Mouse (Mus musculus) heart, postnatal 36 days (tissue): ENCODE measurements at regions not wholly inside any gene's neighbourhood (a gene's known extent, or its start where the extent isn't known, plus 50 kb on each side); places are given as distances from the start of the nearest gene placed in this dataset.

Experiments used
- DNase-seq, 2 experiments: peaks; one replicate each; pipeline ENCODE4 v3.0.0; 2021 to 2022
- intact Hi-C: fragments of 180-260 bp; cut with DNase I; formaldehyde crosslinking; loops from one replicate; pipeline ENCODE4 v1.15.1; 2025

DNA sequence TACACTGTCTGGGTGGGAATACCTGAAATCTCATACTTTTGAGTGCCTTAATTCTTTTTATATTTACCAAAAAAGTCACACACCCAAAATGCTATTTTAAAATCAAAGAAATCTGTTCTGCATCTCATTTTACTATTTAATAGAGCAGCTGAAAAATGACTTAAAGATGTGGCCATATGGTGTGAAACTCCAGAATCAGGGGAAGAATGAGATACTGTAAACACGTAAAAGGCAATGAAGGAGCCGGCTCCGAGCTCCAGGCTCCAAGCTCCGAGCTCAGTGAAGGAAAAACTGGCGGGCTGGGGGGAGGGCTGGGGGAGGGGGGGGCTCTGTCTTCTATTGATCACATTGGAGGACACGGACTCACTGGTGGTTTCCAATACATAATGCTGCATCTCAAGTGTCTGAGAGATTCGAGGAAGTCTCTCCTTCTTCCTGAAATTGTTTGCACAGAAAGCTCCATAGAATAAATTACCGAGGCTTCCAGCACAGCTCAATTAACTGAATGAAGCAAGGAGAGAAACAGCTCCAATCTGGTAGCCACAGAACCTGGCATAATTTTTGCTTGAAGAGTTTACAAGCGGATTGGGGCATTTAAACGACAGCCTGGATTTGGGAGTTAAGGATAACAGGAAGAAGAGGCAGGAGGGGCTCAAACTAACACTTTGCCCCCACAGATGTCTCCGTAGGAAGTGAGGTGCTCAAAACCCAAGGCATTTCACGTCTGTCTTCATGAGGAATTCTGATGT lies 112.2 kb upstream of the 1700066M21Rik start:
- no peak for DNase-seq
- intact Hi-C loops: no loop called here

DNA sequence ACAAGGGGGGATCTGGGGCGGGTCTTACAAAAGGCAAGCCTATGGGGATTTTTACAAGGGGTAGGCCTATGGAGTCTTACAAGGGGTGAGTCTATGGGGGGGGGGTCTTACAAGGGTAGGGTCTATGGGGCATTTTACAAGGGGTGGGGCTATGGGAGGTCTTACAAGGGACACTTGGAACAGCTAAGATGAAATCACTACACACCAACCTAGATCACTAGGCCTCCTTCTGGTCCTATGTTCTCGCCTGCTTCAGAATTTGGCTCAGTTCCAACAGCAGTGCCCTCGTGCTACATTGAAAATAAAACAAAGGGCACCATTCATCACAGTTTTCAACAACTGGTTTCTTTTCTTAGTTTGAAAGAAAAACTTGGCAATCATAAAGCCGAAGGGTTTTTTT lies 110.7 kb upstream of the 1700066M21Rik start:
- DNase-seq: no peak
- intact Hi-C loops: no loop called here

DNA sequence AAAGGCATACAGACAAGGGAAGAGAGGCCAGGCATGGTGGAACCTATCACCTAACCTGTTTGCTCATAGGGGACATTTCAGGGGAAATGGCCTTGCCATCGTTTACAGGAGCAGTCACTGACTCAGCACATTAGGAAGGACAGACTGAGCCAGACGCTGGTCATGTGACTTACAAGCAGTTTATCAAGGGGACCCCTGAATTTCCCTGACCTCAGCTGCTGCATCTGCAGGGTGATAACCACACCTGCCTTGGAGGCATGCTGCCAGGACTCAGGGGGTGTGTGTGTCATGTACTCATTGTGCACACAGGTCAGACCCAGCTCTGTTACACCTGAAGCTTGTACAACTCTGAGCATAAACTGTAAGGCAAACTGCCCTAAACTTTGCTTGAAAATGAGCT lies 109.6 kb upstream of the 1700066M21Rik start:
- intact Hi-C loops: no loop called here
- no peak for DNase-seq

DNA sequence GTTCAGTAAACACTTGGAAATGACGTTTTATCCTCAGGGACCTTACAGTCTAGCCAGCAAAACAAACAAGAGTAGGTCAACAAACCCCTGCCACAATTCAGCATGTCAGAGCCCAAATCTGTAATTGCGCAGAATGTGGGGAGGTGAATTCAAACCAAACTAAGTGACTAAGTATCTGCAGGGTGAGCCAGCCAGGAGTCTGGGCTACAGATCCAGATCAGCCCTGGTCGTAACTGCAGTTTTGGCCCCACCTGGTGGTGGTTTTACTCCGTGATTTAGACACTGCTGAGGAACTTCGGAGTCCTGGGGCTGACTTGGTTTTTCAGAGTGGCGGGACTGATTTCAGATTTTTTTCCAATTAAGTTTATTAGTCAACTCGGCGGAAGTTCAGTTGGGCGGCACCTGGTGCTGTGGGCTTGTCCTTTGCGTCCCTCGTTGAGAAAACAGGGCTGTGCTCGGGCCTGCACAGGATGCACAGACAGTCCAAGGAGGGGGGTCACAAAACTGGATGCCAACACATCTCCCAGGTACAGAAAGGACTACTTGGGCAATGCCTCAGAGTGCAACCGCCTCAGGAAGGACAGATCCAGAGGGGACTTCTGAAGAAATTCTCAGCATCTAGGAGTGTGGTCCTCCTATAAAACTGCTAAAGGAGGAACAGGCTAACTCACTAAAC lies 107.6 kb upstream of the 1700066M21Rik start:
- peak in 1 of 2 experiments; percentile 16 for DNase-seq
- intact Hi-C loops: no loop called here

DNA sequence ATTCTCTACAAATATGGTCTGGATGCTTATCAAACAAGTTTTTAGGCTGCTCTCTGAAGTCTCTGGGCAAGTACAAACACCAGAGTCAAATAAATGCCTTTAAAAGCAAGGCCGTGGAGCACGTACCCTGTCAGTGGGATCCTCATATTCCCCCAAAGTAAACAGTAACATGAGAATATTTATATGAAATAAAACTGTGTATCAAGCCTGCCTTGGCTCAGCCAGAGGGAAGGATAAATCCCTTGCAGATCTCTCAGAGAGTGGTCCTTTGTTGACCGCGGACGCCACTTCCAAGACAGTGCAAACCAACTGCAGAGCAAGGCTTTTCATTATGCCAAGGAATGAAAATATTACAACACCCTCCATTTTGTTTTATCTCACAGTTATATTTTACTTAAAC lies 104.8 kb upstream of the 1700066M21Rik start:
- DNase-seq: no peak
- intact Hi-C loops: no loop called here

DNA sequence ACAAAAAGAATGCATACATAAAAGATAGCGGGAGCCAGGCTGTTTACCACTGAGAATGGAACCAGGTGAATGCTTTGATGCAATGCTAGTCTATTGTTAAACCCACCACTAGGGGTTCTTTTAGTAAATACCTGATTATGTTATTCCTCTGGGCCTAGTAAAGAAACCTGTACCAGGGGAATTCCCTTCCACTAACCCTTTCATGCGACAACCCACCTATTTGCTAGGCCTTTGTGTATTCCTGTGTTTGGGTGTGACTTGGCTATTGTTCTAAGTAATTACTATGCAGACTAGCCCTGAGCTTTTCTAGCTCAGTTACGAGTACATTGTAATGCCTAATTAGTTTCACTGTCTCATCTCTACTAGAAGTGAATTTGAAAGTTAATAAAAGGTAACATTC lies 95.9 kb upstream of the 1700066M21Rik start:
- intact Hi-C loops: no loop called here
- no peak for DNase-seq

DNA sequence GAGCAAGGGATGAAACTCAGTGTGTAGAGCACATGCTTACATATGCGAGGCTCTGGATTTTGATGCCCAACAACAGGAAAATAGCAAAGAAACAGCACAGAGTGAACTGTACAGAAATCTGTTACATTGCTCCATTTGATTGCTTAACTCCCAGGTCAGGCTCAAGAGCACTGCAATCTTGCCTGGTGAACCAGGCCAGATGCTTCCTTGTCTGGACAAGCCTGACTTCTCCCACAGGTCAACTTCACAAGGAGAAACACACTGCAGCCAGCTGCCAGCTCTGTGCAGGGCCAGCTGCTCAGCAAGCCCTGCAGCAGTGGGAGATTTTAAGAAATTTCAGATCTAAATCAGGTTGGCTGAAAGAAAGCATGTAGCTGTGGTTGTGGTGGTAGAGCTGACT lies 81.2 kb upstream of the 1700066M21Rik start:
- DNase-seq: no peak
- intact Hi-C loops: no loop called here

DNA sequence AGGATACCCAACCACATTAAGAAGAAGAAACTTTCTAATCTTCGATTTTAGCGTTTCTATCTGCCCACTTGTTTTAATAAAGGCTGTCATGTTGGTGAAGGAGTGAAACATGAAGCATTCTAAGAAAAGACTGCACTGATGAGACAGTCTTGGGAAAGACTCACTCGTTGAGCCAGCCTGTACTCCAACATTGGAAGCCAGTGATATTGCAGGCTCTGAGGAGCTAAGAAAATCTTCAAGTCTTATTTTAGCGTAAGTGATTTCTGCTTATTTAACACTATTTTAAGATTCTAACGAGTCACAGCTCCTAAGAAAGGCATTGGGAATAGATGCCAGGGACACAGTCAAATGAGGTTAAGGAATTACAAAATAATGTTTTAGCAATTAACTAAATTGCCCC lies 78.9 kb upstream of the 1700066M21Rik start:
- intact Hi-C loops: no loop called here
- DNase-seq: no peak

DNA sequence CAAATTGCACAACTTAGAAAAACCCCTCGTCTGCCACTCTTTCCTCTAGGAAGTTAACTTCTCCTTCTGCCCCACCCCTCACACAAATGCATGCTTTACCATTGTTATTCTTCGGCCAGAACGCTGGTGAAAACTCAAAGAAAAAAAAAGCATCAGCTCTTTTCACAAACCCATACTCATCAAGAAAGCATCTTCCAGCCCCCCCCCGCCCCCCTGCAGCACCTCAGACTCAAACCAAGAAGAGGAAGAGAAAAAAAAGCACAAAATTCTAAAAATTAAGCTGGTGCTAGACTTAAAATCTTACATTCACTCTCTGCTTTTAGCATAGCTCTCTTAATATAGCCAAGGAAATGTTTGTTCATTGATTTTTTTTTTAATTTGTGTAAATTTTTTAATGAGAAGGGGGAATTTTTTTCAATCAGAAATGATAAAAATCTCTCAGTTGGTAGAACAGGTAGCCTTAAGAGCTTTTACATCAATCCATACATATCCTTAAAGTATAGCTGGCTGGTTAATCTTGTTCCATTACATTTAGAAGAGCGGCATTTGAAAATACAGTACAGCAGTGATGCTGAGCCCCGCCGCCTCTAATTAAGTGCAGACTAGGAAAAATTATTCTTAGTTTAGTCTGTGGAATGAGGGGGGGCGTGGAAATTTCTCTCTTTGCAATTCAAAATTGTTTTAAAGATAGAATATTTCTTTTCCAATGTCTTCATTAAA lies 76.0 kb upstream of the 1700066M21Rik start:
- no peak for DNase-seq
- intact Hi-C loops: no loop called here

DNA sequence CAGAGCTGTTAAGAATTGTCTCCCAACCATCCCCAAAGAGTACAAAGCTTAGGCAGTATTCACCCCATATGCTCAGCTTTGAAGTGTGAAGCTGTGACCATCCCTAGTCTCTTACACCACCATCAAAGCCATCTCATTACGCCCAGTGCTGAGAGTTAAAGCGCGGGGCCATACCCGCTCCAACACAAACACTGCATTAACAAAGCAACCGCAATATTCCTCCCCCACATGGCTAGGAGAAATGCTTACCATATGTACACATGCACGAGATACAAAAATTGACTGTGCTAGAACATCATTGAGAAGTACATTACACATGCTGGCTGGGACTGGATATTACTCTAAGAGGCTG lies 75.5 kb upstream of the 1700066M21Rik start:
- intact Hi-C loops: no loop called here
- DNase-seq: no peak

DNA sequence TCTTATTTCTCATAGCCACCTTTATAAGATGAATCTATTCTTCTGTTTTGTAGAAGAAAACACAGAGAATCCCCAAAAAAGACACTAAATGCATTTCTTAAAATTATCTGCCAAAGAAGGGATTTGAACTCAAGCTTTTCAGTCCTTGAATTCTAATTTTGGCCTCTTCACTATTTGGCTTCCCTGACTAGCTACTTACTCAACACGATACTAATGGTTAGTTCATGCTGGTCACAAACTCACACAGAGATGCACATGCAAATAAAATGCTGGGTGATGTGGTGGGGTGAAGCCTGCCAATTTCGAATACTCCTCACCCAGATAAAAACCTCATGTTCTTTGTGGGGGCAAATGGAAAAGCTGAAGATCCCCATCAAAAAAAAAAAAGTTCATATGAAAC lies 72.7 kb upstream of the 1700066M21Rik start:
- DNase-seq: no peak
- intact Hi-C loops: no loop called here

DNA sequence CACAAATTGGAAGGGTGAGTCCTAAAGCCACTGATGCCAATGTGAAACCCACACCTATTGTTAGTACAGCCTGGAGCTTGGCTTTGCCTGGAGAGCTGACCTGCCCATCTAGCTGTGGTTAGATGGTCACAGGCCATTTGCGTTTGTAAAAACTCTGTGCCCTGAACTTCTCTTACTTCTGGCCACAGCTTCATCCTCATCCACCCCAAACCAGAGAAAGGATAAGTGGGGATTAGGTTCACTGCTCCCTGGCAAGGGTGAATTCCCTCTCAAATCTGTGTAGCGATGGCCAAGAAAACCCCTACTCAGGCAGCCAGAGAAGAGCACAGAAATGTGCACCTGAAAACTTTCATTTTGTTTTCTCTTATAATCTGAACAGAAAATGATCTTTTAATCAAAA lies 54.9 kb upstream of the 1700066M21Rik start:
- intact Hi-C loops: no loop called here

DNA sequence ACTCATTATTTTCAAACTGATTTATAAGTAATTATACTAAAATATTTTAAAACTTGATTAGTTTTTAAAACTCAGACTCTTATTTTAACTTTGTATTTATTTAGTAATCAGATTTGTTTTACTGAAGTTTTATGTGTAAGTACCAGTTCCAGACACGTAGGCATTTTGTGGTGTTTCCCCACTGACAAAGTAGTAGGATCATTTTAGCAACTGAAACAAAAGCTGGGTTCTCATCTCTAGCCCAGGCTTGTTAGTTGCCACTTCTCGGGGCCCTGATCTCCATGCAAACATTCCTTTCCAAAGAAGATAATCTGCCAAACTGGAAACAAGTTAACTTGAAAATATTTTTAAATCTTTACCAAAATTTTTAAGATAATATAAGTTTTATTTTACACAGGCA lies 54.3 kb upstream of the 1700066M21Rik start:
- intact Hi-C loops: no loop called here
- DNase-seq: no peak

More for the DNA sequence above, 54.9 kb upstream of the 1700066M21Rik start:
- DNase-seq: no peak

DNA sequence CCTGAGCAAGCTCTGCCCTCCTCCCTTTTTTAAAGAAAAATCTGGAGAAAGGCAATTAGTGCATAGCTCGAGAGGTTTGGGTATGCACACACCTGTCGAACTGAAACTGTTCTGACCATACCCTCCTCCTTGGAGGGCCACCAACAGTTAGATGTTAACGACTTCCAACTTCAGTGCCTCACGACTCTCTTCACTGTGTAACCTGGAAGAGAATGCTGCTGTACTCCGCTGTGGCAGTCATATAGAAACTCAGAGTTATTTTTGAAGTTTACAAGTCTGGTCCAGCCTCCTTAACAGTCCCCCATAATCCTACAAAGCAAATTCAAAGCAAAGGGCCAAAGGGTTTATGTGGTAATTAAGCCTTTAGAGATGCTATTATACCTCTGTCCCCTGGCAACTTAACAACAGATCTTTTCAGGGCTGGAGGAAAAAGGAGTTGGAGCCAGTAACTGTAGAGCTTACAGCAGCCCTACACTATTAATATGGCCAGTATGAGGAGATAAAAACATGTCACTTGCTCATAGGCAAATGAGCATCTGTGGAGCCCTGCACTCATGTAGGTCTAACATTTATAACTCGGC lies 51.7 kb upstream of the 1700066M21Rik start:
- intact Hi-C loops: no loop called here
- DNase-seq: no peak
